Mouse (Mus musculus): Measurements from ENCODE around the gene Rimklb.
"Not testable (repeated sequence)": the region's sequence is repeated elsewhere in the genome, so short reads cannot be mapped to it uniquely, and the experiment has no call there.

The Rimklb gene

DNA sequence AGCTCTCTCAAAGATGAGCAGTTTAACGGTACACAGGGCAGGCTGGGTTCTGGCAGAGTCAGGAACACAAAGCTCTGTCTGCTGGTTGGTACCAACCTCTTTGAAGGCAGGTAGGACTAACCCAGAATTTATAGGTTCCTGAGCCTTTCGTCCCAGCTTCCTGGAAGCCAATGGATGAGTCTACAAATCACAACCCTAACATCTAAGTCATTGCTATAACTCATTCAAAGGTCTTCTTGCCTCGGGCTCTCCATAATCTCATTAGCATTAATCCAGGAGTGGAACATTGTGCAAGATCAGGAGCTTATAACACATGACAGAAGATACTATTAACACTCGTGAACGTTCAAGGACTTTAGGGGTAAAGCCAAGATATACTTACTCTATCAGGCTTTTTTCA, at the start of gene Rimklb:
Gene Rimklb, minus strand, starts transcription at position 101 of the 400 bp plus-strand sequence.
- DNase-seq, result no peak

GRCm38 (mm10) chr6:122545948-122546347, 47.4 kb upstream of the Rimklb start:
- DNase-seq, result no peak

DNA sequence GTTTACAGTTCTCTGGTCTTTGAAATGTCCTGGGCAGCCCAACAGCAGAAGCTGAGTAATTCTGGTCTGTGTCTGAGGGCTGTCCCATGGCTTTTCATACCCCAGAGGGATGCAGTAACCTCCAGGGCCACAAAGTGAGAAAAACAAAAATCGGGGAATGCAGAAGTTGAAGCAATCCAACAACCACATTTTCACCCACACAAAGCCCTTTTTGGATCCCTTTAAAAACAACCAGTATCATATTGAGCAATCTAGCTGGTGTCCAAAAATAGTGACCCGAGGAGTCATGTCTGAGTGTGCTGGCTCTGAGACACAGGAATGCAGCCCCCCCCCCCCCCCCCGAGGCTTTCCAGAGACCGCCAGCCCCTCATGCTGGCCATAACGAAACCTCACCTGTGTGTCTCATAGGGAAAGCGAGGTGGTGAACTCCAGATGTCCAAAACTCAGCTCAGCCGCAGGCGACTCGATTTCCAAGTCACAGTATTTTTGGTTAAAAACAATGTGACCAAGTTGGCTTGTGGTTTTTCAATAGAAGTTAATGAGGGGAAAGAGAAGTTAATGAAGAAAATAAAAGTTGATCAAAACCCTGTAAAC, 46.8 kb upstream of the Rimklb start:
- no peak for DNase-seq

- no peak for DNase-seq
These were observed 46.1 kb upstream of the Rimklb start for GRCm38 (mm10) chr6:122544672-122545071.

- no peak for DNase-seq
These were observed 45.0 kb upstream of the Rimklb start for GRCm38 (mm10) chr6:122543574-122543973.

DNA sequence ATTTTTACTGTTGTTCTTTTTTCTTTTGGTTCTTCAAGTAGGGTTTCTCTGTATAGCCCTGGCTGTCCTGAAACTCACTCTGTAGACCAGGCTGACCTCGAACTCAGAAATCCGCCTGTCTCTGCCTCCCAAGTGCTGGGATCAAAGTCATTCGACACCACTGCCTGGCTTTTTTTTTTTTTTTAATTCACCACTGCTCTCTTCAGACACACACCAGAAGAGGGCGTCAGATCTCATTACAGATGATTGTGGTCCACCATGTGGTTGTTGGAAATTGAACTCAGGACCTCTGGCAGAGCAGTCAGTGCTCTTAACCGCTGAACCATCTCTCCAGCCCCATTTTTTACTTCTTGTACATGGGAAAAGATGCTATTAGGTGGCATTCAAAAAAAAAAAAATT, 43.9 kb upstream of the Rimklb start:
- DNase-seq, result not testable (repeated sequence)

DNA sequence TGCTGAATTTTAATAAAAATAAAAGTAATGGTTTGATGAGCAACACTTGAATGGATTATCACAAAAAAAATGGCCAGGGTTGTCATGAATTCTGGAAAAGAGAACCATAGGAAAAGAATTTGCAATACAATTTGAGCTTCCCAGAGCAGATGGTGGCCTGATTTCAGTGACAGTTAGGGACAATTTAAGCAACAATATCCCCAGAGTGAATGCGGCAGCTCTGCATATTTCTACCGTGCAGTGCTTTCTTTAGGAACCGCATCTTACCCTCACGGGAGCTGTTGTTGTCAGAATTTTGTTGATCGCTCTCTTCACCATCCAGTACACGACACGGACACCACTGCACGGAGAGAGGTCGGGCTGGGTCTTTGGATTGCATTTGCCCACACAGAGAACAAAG, 41.0 kb upstream of the Rimklb start:
- DNase-seq, result no peak

DNA sequence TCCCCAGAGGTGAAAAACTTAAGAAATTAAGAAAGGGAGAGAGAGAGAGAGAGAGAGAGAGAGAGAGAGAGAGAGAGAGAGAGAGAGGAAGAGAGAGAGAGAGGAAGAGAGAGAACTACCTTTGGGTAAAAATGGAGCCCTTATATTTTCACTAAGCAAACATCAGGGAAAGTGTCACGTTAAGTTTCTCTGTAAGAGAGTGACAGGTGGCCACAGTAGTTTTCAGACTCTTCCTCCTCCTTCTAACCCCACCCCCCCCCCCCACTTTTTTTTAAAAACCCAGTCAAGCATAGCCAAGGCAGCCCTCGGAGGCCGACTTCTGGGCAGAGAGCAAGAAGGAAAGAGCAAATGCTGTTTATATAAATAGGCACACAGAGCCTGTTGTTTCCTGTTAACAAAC, 35.5 kb upstream of the Rimklb start:
- no peak for DNase-seq

DNA sequence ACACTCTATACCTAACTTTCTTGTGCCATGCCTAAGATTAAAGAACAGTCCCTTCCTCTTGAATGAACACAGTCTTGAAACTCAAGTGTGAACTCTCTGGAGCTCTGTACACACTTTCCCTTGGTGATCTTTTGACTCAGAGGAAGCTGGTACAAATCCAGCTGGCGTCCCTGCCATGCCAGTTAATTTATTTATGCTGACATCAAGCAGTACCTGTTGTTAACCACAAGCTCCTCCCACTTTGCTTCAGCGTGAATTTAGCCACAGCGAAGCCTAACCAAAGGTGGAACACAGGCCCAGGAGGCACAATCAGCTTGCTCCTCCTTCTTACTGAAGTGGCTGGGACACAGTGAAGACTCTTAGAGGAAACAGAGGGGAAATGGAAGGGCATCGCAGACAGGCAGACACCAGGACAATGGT, 34.3 kb upstream of the Rimklb start:
- no peak for DNase-seq

DNA sequence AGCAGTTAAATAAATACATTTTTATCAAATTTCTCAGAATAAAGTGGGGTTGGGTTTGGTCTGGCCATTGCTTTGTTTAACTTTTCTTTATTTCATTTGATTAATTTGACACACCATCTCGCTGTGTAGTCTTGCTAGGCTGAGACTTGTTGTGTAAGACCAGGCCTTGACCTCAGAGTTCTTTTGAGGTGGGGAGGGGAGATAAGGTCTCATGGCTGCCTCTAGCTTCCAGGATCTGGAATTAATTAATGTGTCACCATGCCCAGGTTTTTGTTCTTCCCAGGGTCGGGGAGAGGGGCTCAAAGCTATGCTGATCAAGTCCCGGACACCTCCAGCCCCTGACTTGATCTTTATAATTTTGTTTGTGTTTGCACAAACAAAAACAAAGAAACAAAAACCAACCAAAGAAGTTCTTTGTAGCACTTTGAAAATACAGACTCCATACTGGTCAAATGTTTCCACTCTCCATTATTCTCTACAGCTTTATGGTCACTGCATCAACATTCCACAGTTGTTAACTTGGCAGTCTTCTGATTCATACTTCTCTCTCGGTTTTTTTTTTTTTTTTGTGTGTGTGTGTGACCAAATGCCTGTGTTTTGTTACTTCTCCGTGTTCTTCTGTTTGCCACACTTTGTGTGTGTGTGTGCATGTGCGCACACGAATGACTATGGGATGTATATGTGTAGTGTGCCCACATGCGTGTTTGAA, 33.1 kb upstream of the Rimklb start:
- DNase-seq, result no peak

- no peak for DNase-seq
These were observed 29.6 kb upstream of the Rimklb start for GRCm38 (mm10) chr6:122528136-122528535.

DNA sequence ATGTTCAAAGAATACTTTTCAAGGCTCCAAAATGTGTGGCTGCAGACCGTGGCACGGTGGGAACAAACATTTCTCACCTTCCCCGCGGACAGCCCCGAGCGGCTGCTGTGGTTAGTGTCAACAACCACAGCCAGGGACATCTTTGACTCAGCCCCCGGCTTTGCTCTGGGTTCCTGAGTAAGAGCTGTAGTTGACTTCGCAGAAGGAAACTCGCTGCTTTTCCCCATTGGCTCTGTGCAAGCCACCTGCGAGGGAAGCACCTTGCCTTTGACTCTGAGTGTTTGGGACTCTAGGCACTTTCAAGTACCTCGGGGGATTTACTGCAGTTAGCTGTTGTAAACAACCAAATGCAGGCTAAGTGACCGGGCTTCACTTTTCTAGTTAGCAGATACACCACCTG, 29.0 kb upstream of the Rimklb start:
- DNase-seq, result peak; percentile 7 to 8

DNA sequence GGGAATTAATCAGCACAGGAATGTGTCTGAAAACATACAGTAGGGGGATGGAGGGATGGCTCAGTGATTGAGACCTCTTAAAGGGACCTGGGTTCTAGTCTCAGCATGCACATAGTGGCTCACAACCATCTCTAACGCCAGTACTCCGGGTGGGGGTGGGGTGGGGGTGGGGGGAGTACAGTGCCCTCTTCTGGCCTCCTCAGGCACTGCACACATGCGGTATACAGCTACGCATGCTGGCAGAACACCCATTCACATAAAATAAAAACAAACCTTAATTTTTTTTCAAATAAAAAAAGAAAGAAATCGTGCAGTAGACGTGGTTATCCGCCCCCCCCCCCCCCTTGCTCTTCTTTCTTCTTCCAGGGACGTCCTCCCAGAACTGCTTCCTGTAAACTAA, 24.7 kb upstream of the Rimklb start:
- DNase-seq, result no peak

GRCm38 (mm10) chr6:122522595-122522994, 24.0 kb upstream of the Rimklb start:
- no peak for DNase-seq

DNA sequence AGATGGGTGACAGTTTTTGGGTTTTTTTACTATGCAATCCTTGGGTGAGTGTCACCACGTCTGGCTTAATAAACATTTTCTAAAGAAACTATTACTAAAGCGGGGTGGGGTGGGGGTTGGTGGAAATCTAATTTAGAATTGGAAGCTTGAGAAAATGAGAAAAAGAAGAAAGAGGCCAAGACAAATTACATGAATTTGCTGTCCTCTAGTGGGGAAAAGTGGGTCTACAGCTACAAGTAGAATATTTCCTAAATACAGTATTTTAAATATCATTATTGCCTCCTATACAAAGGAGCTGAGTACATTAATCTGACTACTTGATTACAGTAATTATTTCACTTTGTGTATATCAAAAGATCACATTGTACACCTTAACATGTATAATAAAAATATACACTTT, 20.8 kb upstream of the Rimklb start:
- DNase-seq, result no peak

- DNase-seq, result no peak
These were observed 19.1 kb upstream of the Rimklb start for GRCm38 (mm10) chr6:122517668-122518067.

- DNase-seq, result not testable (repeated sequence)
These were observed 17.2 kb upstream of the Rimklb start for GRCm38 (mm10) chr6:122515762-122516161.

GRCm38 (mm10) chr6:122514312-122514711, 15.8 kb upstream of the Rimklb start:
- no peak for DNase-seq

GRCm38 (mm10) chr6:122512914-122513878, 14.6 kb upstream of the Rimklb start:
- no peak for DNase-seq

- no peak for DNase-seq
These were observed 9.9 kb upstream of the Rimklb start for GRCm38 (mm10) chr6:122508494-122508893.

- no peak for DNase-seq
These were observed 7.0 kb upstream of the Rimklb start, which contains the start of gene Mfap5 for GRCm38 (mm10) chr6:122505545-122505944. Gene Mfap5 (plus strand): TSS chr6:122505845.

GRCm38 (mm10) chr6:122505041-122505440, 6.5 kb upstream of the Rimklb start:
- DNase-seq, result no peak

- no peak for DNase-seq
These were observed 2.1 kb downstream of the Rimklb start for GRCm38 (mm10) chr6:122496501-122496900.
